ENCODE assay signal across 13 mouse cellular contexts in genomic region chr4:139078726-139079125, GRCm38 (mm10). TPM values are rescaled to one million over a fixed set of nuclear protein-coding genes. Genes with fewer than 3 reads are reported as not detected.
DNase-seq lines count a peak whose midpoint lies in the region; ATAC-seq and TF ChIP-seq lines count a peak whose summit lies in the region.
"Had no signal": no experiment of that assay in that cellular context is flagged by ENCODE, and none has a peak within 500 bp of the region (broad histone marks: within the 10 kb centered on the region; RNA-seq: fewer than 3 reads in every experiment).

No protein-coding gene starts in this region.

- no peak for TF ChIP-seq CTCF in kidney, adult 2 months (conservative IDR thresholded peaks at IDR 0.05; ENCODE audit: insufficient read depth, insufficient read length, low read depth, low read length)
- TF ChIP-seq CTCF in midbrain, postnatal 0 days (IDR thresholded peaks at IDR 0.05): peak; percentile 69
- peak; percentile 15; the same call in 1 of the 2 replicates for TF ChIP-seq CTCF in brain, embryonic 14.5 days (IDR thresholded peaks at IDR 0.05; ENCODE audit: borderline replicate concordance, extremely low read depth, insufficient read depth, insufficient read length)

- H3K27ac ChIP-seq in kidney, adult 2 months (ENCODE audit: insufficient read depth, low read depth, low read length): no peak overlapping the region
- H3K27ac ChIP-seq in midbrain, postnatal 0 days (ENCODE audit: low read depth, low read length): no peak overlapping the region
- H3K27ac ChIP-seq in midbrain, embryonic 10.5 days (replicated peaks): no peak overlapping the region
- H3K27ac ChIP-seq: neural tube, embryonic 12.5 days had no signal

- TF ChIP-seq POLR2A in kidney, adult 2 months (IDR thresholded peaks at IDR 0.05; ENCODE audit: low read depth, low read length): no peak
- TF ChIP-seq POLR2A in brain, embryonic 14.5 days (IDR thresholded peaks at IDR 0.05; ENCODE audit: borderline replicate concordance, extremely low read depth, insufficient read depth, insufficient read length, poor library complexity, severe bottlenecking): no peak

- peaks cover 9% of the 10 kb centered on the region; the same call in 1 of the 2 replicates for H3K27me3 ChIP-seq in kidney, adult 2 months (replicated peaks; ENCODE audit: control insufficient read depth, insufficient read depth, low read length)
- H3K27me3 ChIP-seq in midbrain, postnatal 0 days (ENCODE audit: insufficient read depth, low read length): peaks cover 24% of the 10 kb centered on the region
- H3K27me3 ChIP-seq in midbrain, embryonic 10.5 days (ENCODE audit: low read depth, poor library complexity, severe bottlenecking): peaks cover 48% of the 10 kb centered on the region
- H3K27me3 ChIP-seq in splenic B cell, adult 2 months (ENCODE audit: control insufficient read depth, insufficient read depth, low read length, poor library complexity, severe bottlenecking): no peaks in the 10 kb centered on the region; the same call in 1 of the 2 replicates

- no peak overlapping the region for H3K9ac ChIP-seq in midbrain, postnatal 0 days (replicated peaks; ENCODE audit: low read length, poor library complexity, severe bottlenecking)
- H3K9ac ChIP-seq: neural tube, embryonic 12.5 days had no signal

- 10% methylated on average over 4 of the region's 4 CpGs for WGBS in kidney, adult 2 months
- 19% methylated on average over 4 of the region's 4 CpGs for WGBS in midbrain, postnatal 0 days
- WGBS in midbrain, embryonic 10.5 days: 23% methylated on average over 4 of the region's 4 CpGs

- no peak overlapping the region for H3K4me2 ChIP-seq in midbrain, postnatal 0 days (ENCODE audit: low read depth, low read length, poor library complexity, severe bottlenecking)
- H3K4me2 ChIP-seq: neural tube, embryonic 12.5 days had no signal

- no peaks in the 10 kb centered on the region for H3K36me3 ChIP-seq in kidney, adult 2 months (ENCODE audit: control insufficient read depth, insufficient read depth, low read length)
- no peaks in the 10 kb centered on the region for H3K36me3 ChIP-seq in midbrain, postnatal 0 days (ENCODE audit: insufficient read depth, low read length)
- H3K36me3 ChIP-seq in midbrain, embryonic 10.5 days: no peaks in the 10 kb centered on the region
- no peaks in the 10 kb centered on the region for H3K36me3 ChIP-seq in splenic B cell, adult 2 months (ENCODE audit: control insufficient read depth, insufficient read depth, low read length, poor library complexity, severe bottlenecking)
- H3K36me3 ChIP-seq: neural tube, embryonic 12.5 days had no signal

- no peaks in the 10 kb centered on the region for H3K4me1 ChIP-seq in kidney, adult 2 months (ENCODE audit: control insufficient read depth, insufficient read depth, low read length)
- H3K4me1 ChIP-seq in midbrain, postnatal 0 days (ENCODE audit: insufficient read depth, low read length): peaks cover 17% of the 10 kb centered on the region
- peaks cover 42% of the 10 kb centered on the region for H3K4me1 ChIP-seq in midbrain, embryonic 10.5 days

- DNase-seq in kidney, adult 2 months: peak; percentile 33
- DNase-seq in kidney, adult 11 months: no peak
- DNase-seq in midbrain, postnatal 0 days (ENCODE audit: low spot score): peak; percentile 66
- DNase-seq in midbrain, embryonic 10.5 days (ENCODE audit: low spot score): no peak
- peak; percentile 70 for DNase-seq in brain, embryonic 14.5 days (ENCODE audit: low read depth)
- DNase-seq in splenic B cell, adult 2 months (ENCODE audit: low read depth, low spot score): peak; percentile 30
- DNase-seq in right cerebral cortex, postnatal 10 days (ENCODE audit: low spot score in 2 of 2): no peak
- DNase-seq: adrenal gland, postnatal 14 days; cerebellum, adult 8-10 months; heart, postnatal 4 days had no signal

- H3K9me3 ChIP-seq in midbrain, postnatal 0 days (ENCODE audit: low read length): no peaks in the 10 kb centered on the region
- H3K9me3 ChIP-seq in midbrain, embryonic 10.5 days (replicated peaks): no peaks in the 10 kb centered on the region
- H3K9me3 ChIP-seq: neural tube, embryonic 12.5 days had no signal

- H3K4me3 ChIP-seq in kidney, adult 2 months (ENCODE audit: insufficient read depth, low read depth, low read length): no peak overlapping the region
- H3K4me3 ChIP-seq in midbrain, postnatal 0 days (ENCODE audit: low read depth, low read length): no peak overlapping the region
- no peak overlapping the region for H3K4me3 ChIP-seq in midbrain, embryonic 10.5 days
- H3K4me3 ChIP-seq: neural tube, embryonic 12.5 days had no signal

- ATAC-seq in midbrain, postnatal 0 days (ENCODE audit: low FRiP score): no peak
- no peak for ATAC-seq in frontal cortex, adult (ENCODE audit: low TSS enrichment)

RNA-seq across cellular contexts. Expression of gene Htr6, which starts 3.4 kb away (rescaled TPM):
- polyA plus RNA-seq in kidney, adult 2 months (2012; rRNA removed): not detected in 2 replicates
- 4.2 and 5.9 TPM in 2 replicates for total RNA-seq in midbrain, postnatal 0 days (2014; rRNA removed)
- 1.0 and 1.1 TPM in 2 replicates for polyA plus RNA-seq in midbrain, postnatal 0 days (2015; fragmentation: Nextera tagmentation; extraction: Ambion mirVana)
- polyA plus RNA-seq in midbrain, embryonic 10.5 days (2016; fragmentation: Nextera tagmentation; extraction: Ambion mirVana): not detected in 2 replicates
- polyA plus RNA-seq in brain, embryonic 14.5 days (2012; rRNA removed): 1.8 and 2.0 TPM in 2 replicates
- total RNA-seq: adrenal gland, postnatal 14 days; gastrocnemius, postnatal 4 days; heart, postnatal 4 days had no signal
- polyA plus RNA-seq: neural tube, embryonic 12.5 days had no signal

RNA-seq across cellular contexts. Expression of gene Nbl1, which starts 14.1 kb away (rescaled TPM):
- 35.7 and 42.9 TPM in 2 replicates for polyA plus RNA-seq in kidney, adult 2 months (2012; rRNA removed)
- total RNA-seq in midbrain, postnatal 0 days (2014; rRNA removed): 60.7 and 62.2 TPM in 2 replicates
- polyA plus RNA-seq in midbrain, postnatal 0 days (2015; fragmentation: Nextera tagmentation; extraction: Ambion mirVana): 53.4 and 55.7 TPM in 2 replicates
- polyA plus RNA-seq in midbrain, embryonic 10.5 days (2016; fragmentation: Nextera tagmentation; extraction: Ambion mirVana): 8.7 and 14.8 TPM in 2 replicates
- polyA plus RNA-seq in brain, embryonic 14.5 days (2012; rRNA removed): 33.8 and 35.8 TPM in 2 replicates

RNA-seq across cellular contexts. Expression of gene Minos1, which starts 52.2 kb away (rescaled TPM):
- 100 and 157 TPM in 2 replicates for polyA plus RNA-seq in kidney, adult 2 months (2012; rRNA removed)
- 21.9 and 31.0 TPM in 2 replicates for total RNA-seq in midbrain, postnatal 0 days (2014; rRNA removed)
- 377 and 397 TPM in 2 replicates for polyA plus RNA-seq in midbrain, postnatal 0 days (2015; fragmentation: Nextera tagmentation; extraction: Ambion mirVana)
- 359 and 362 TPM in 2 replicates for polyA plus RNA-seq in midbrain, embryonic 10.5 days (2016; fragmentation: Nextera tagmentation; extraction: Ambion mirVana)
- polyA plus RNA-seq in brain, embryonic 14.5 days (2012; rRNA removed): 115 and 144 TPM in 2 replicates

Comparison
In these comparisons a context has a peak if more than half of its experiments do, and no peak if none do; other contexts are left out.
1. DNase-seq: peak in kidney, adult 2 months (single experiment), midbrain, postnatal 0 days (single experiment), brain, embryonic 14.5 days (single experiment) and splenic B cell, adult 2 months (single experiment); none in kidney, adult 11 months (single experiment), midbrain, embryonic 10.5 days (single experiment) and right cerebral cortex, postnatal 10 days (0 of 2).